Mouse (Mus musculus): ENCODE data around the gene Acot6. TPM values are rescaled to one million over a fixed set of nuclear protein-coding genes. Genes with fewer than 3 reads are reported as not detected.
A peak's percentile ranks its signal among the peaks of the same experiment; 100 is the strongest.

The Acot6 gene
- polyA plus RNA-seq, 1 experiment from 2014 or later = 1.5 TPM

DNA sequence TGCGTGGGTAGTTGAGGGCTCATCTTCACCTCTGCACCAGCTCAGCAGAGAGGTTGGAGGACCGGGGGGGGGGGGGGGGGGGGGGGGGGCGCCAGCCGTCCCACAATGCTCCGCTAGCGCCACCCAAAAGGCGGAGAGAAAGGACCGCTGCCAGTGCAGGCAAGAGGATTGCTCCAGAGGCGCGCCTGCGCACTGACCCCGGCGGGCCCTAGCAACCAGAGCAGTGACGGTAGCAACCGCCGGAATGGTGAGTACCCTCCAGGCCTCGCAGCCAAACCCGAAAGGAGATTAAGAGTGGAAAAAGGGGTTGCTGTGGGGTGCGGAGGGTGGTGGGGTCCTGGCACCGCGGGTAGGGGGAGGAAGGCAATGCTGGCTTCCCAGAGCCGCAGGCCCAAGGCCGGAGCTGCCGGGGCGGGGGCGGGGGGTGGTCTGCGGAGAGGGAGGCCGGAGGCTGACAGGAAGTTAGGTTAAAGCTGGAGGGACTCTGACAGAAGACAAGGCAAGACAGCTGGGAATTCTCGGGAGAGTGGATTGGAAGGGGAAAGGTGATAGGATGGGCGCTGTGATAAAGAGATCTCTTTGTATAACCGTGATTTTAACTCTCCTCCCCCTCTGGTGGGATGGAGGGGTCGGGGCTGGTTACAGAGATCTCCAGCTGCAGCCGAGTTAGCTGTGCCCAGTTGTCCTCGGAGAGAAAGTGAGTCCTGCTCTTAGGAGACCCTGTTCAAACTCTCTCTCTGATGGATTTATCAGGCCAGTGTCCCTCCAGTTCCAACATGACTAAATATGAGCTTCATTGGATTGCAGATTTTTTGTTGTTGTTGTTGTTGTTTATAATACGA, 13.9 kb downstream of the Acot6 start, which contains the start of gene Dnal1:
Gene Dnal1 (plus strand): TSS at position 214 of the 842 bp plus-strand sequence.
- Histone ChIP-seq H3K4me2 (replicated peaks) (peak within 1 kb of the TSS; percentile 53), H3K27ac (peak within 1 kb of the TSS; percentile 66), H3K4me3 (replicated peaks; ENCODE audit: low read length) (peak within 1 kb of the TSS; percentile 76), H3K36me3 (replicated peaks; ENCODE audit: control insufficient read depth, insufficient read depth) (no peaks in the 10 kb centered on the region), H3K9ac (peak within 1 kb of the TSS; percentile 77), H3K4me1 (replicated peaks; ENCODE audit: control insufficient read depth, insufficient read depth, low read length) (peaks cover 7% of the 10 kb centered on the region), H3K9me3 (ENCODE audit: control insufficient read depth, low read length) (no peaks in the 10 kb centered on the region), H3K27me3 (ENCODE audit: control insufficient read depth, insufficient read depth, low read length) (no peaks in the 10 kb centered on the region)
- DNase-seq (ENCODE audit: low spot score) (peak; percentile 91), ATAC-seq (ENCODE audit: low FRiP score) (peak; percentile 96)
- 2% methylated on average over 30 of the region's 35 CpGs for WGBS

DNA sequence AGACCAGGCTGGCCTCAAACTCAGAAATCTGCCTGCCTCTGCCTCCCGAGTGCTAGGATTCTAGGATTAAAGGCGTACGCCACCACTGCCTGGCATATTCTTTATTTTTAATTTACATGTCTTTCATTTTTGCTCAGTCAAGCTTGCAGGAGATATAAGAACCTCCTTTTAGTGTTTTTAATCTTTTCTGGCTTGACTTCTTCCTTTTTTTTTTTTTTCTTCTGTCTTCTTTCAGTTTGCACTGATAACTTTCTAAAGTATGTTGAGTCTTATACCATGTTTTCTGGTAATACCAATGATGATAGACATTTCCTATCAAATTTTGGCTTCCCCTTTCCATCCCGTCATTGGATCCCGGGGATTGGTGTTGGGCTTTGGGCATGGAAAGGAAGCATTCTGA, 19.1 kb downstream of the Acot6 start:
- no peak overlapping the region for H3K9ac ChIP-seq
- H3K4me3 ChIP-seq (replicated peaks; ENCODE audit: low read length) = no peak overlapping the region
- H3K9me3 ChIP-seq (ENCODE audit: control insufficient read depth, low read length) = no peaks in the 10 kb centered on the region
- no peaks in the 10 kb centered on the region for H3K27me3 ChIP-seq (ENCODE audit: control insufficient read depth, insufficient read depth, low read length)
- H3K4me1 ChIP-seq (replicated peaks; ENCODE audit: control insufficient read depth, insufficient read depth, low read length) = peaks cover 7% of the 10 kb centered on the region
- H3K27ac ChIP-seq = no peak overlapping the region
- H3K4me2 ChIP-seq (replicated peaks) = no peak overlapping the region
- no peaks in the 10 kb centered on the region for H3K36me3 ChIP-seq (replicated peaks; ENCODE audit: control insufficient read depth, insufficient read depth)
- no peak for DNase-seq (ENCODE audit: low spot score)
- ATAC-seq (ENCODE audit: low FRiP score) = no peak
- 98% methylated on average over 5 of the region's 5 CpGs for WGBS

GRCm38 (mm10) chr12:84125892-84126291, 25.4 kb downstream of the Acot6 start:
- Histone ChIP-seq H3K36me3 (replicated peaks; ENCODE audit: control insufficient read depth, insufficient read depth) (peaks cover 33% of the 10 kb centered on the region), H3K4me3 (replicated peaks; ENCODE audit: low read length) (no peak overlapping the region), H3K4me2 (replicated peaks) (no peak overlapping the region), H3K9me3 (ENCODE audit: control insufficient read depth, low read length) (no peaks in the 10 kb centered on the region), H3K9ac (no peak overlapping the region), H3K27ac (no peak overlapping the region), H3K27me3 (ENCODE audit: control insufficient read depth, insufficient read depth, low read length) (no peaks in the 10 kb centered on the region), H3K4me1 (replicated peaks; ENCODE audit: control insufficient read depth, insufficient read depth, low read length) (no peaks in the 10 kb centered on the region)
- WGBS = 85% methylated on average over 12 of the region's 12 CpGs
- ATAC-seq (ENCODE audit: low FRiP score) (no peak), DNase-seq (ENCODE audit: low spot score) (no peak)

GRCm38 (mm10) chr12:84126899-84127298, 26.4 kb downstream of the Acot6 start:
- Histone ChIP-seq H3K4me2 (replicated peaks) (no peak overlapping the region), H3K36me3 (replicated peaks; ENCODE audit: control insufficient read depth, insufficient read depth) (peaks cover 39% of the 10 kb centered on the region), H3K4me3 (replicated peaks; ENCODE audit: low read length) (no peak overlapping the region), H3K9me3 (ENCODE audit: control insufficient read depth, low read length) (no peaks in the 10 kb centered on the region), H3K4me1 (replicated peaks; ENCODE audit: control insufficient read depth, insufficient read depth, low read length) (no peaks in the 10 kb centered on the region), H3K27me3 (ENCODE audit: control insufficient read depth, insufficient read depth, low read length) (no peaks in the 10 kb centered on the region), H3K27ac (no peak overlapping the region), H3K9ac (no peak overlapping the region)
- no peak for ATAC-seq (ENCODE audit: low FRiP score)
- no peak for DNase-seq (ENCODE audit: low spot score)
- 88% methylated on average over 2 of the region's 2 CpGs for WGBS

GRCm38 (mm10) chr12:84128576-84128975, 28.1 kb downstream of the Acot6 start:
- DNase-seq (ENCODE audit: low spot score) = no peak
- no peak overlapping the region for H3K9ac ChIP-seq
- no peak for ATAC-seq (ENCODE audit: low FRiP score)
- WGBS = 88% methylated on average over 6 of the region's 6 CpGs
- H3K27me3 ChIP-seq (ENCODE audit: control insufficient read depth, insufficient read depth, low read length) = no peaks in the 10 kb centered on the region
- no peak overlapping the region for H3K4me2 ChIP-seq (replicated peaks)
- no peak overlapping the region for H3K27ac ChIP-seq
- H3K9me3 ChIP-seq (ENCODE audit: control insufficient read depth, low read length) = no peaks in the 10 kb centered on the region
- H3K4me1 ChIP-seq (replicated peaks; ENCODE audit: control insufficient read depth, insufficient read depth, low read length) = no peaks in the 10 kb centered on the region
- peaks cover 45% of the 10 kb centered on the region for H3K36me3 ChIP-seq (replicated peaks; ENCODE audit: control insufficient read depth, insufficient read depth)
- no peak overlapping the region for H3K4me3 ChIP-seq (replicated peaks; ENCODE audit: low read length)

DNA sequence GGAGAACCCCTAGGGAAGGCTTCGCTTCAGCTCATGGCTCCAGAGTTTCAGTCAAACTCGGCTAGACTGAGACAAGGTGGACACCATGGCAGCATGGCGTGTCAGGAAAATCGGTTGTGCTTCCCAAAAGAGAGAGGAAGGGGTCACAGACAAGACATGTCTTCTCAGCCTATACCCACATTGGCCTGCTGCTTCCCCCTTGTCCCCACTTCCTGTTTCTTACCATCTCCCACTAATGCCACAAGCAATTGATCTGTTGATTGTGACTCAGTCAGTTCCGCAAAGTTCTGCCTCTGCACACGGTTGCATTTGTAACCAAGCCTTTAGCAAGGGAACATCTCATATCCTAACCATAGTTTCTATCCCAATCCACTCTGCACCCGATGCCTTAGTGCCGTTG, 29.5 kb downstream of the Acot6 start:
- Histone ChIP-seq H3K36me3 (replicated peaks; ENCODE audit: control insufficient read depth, insufficient read depth) (peaks cover 43% of the 10 kb centered on the region), H3K27ac (no peak overlapping the region), H3K9ac (no peak overlapping the region), H3K4me2 (replicated peaks) (no peak overlapping the region), H3K27me3 (ENCODE audit: control insufficient read depth, insufficient read depth, low read length) (no peaks in the 10 kb centered on the region), H3K4me3 (replicated peaks; ENCODE audit: low read length) (no peak overlapping the region), H3K4me1 (replicated peaks; ENCODE audit: control insufficient read depth, insufficient read depth, low read length) (no peaks in the 10 kb centered on the region), H3K9me3 (ENCODE audit: control insufficient read depth, low read length) (no peaks in the 10 kb centered on the region)
- 94% methylated on average over 8 of the region's 8 CpGs for WGBS
- DNase-seq (ENCODE audit: low spot score) = no peak
- ATAC-seq (ENCODE audit: low FRiP score) = no peak

GRCm38 (mm10) chr12:84132265-84132664, 31.8 kb downstream of the Acot6 start:
- H3K4me3 ChIP-seq (replicated peaks; ENCODE audit: low read length) = no peak overlapping the region
- H3K4me2 ChIP-seq (replicated peaks) = no peak overlapping the region
- ATAC-seq (ENCODE audit: low FRiP score) (no peak), DNase-seq (ENCODE audit: low spot score) (no peak)
- peaks cover 48% of the 10 kb centered on the region for H3K36me3 ChIP-seq (replicated peaks; ENCODE audit: control insufficient read depth, insufficient read depth)
- 63% methylated on average over 3 of the region's 3 CpGs for WGBS
- H3K27me3 ChIP-seq (ENCODE audit: control insufficient read depth, insufficient read depth, low read length) = no peaks in the 10 kb centered on the region
- no peak overlapping the region for H3K9ac ChIP-seq
- H3K4me1 ChIP-seq (replicated peaks; ENCODE audit: control insufficient read depth, insufficient read depth, low read length) = no peaks in the 10 kb centered on the region
- no peak overlapping the region for H3K27ac ChIP-seq
- H3K9me3 ChIP-seq (ENCODE audit: control insufficient read depth, low read length) = no peaks in the 10 kb centered on the region

GRCm38 (mm10) chr12:84137131-84137530, 36.7 kb downstream of the Acot6 start:
- WGBS = 90% methylated on average over 7 of the region's 7 CpGs
- Histone ChIP-seq H3K9ac (no peak overlapping the region), H3K4me3 (replicated peaks; ENCODE audit: low read length) (no peak overlapping the region), H3K9me3 (ENCODE audit: control insufficient read depth, low read length) (no peaks in the 10 kb centered on the region), H3K27ac (no peak overlapping the region), H3K27me3 (ENCODE audit: control insufficient read depth, insufficient read depth, low read length) (no peaks in the 10 kb centered on the region), H3K4me2 (replicated peaks) (no peak overlapping the region), H3K36me3 (replicated peaks; ENCODE audit: control insufficient read depth, insufficient read depth) (peaks cover 46% of the 10 kb centered on the region), H3K4me1 (replicated peaks; ENCODE audit: control insufficient read depth, insufficient read depth, low read length) (no peaks in the 10 kb centered on the region)
- no peak for DNase-seq (ENCODE audit: low spot score)
- ATAC-seq (ENCODE audit: low FRiP score) = no peak

GRCm38 (mm10) chr12:84140135-84140534, 39.7 kb downstream of the Acot6 start:
- ATAC-seq (ENCODE audit: low FRiP score) (no peak), DNase-seq (ENCODE audit: low spot score) (no peak)
- Histone ChIP-seq H3K27me3 (ENCODE audit: control insufficient read depth, insufficient read depth, low read length) (no peaks in the 10 kb centered on the region), H3K4me3 (replicated peaks; ENCODE audit: low read length) (no peak overlapping the region), H3K27ac (no peak overlapping the region), H3K36me3 (replicated peaks; ENCODE audit: control insufficient read depth, insufficient read depth) (peaks cover 42% of the 10 kb centered on the region), H3K9ac (no peak overlapping the region), H3K4me2 (replicated peaks) (no peak overlapping the region), H3K9me3 (ENCODE audit: control insufficient read depth, low read length) (no peaks in the 10 kb centered on the region), H3K4me1 (replicated peaks; ENCODE audit: control insufficient read depth, insufficient read depth, low read length) (no peaks in the 10 kb centered on the region)
- WGBS = 71% methylated on average over 4 of the region's 4 CpGs

All from hindbrain, embryonic 14.5 days (tissue).